Mouse (Mus musculus) myocyte (in vitro differentiated cells): ENCODE results near the gene Mctp2.

ENCODE experiments used
- E2F4 ChIP-seq: IDR thresholded peaks from one replicate; pipeline ENCODE4 v1.6.1; 2011; ENCODE audit warnings: mild to moderate bottlenecking, control low read depth, moderate library complexity; ENCODE audit not compliant: insufficient read depth
- MAX ChIP-seq: IDR thresholded peaks from one replicate; pipeline ENCODE4 v1.6.1; 2011; ENCODE audit warnings: low read depth, mild to moderate bottlenecking, control low read depth
- MYOD1 ChIP-seq, 3 experiments: IDR thresholded peaks; one replicate each; pipeline ENCODE4 v1.6.1; 2011; ENCODE audit warnings: control low read depth in 2 of 3, low read depth in 2 of 3, mild to moderate bottlenecking in 2 of 3, moderate library complexity in 1 of 3; ENCODE audit not compliant: insufficient read length in 2 of 3, control insufficient read depth in 1 of 3
- POLR2A ChIP-seq: IDR thresholded peaks from one replicate; pipeline ENCODE4 v1.6.1; 2011; ENCODE audit warnings: low read depth, mild to moderate bottlenecking, control low read depth, moderate library complexity; ENCODE audit not compliant: insufficient read length
- SRF ChIP-seq: IDR thresholded peaks from one replicate; pipeline ENCODE4 v1.6.1; 2011; ENCODE audit warnings: low read depth; ENCODE audit not compliant: control insufficient read depth, insufficient read length
- TCF12 ChIP-seq: IDR thresholded peaks from one replicate; pipeline ENCODE4 v1.6.1; 2011; ENCODE audit warnings: mild to moderate bottlenecking, control low read depth; ENCODE audit not compliant: poor library complexity, insufficient read depth, severe bottlenecking
- USF1 ChIP-seq: IDR thresholded peaks from one replicate; pipeline ENCODE4 v1.6.1; 2011; ENCODE audit warnings: low read depth, mild to moderate bottlenecking, control low read depth, moderate library complexity

GRCm38 (mm10) chr7:72280721-72281120 is 25.7 kb downstream of the Mctp2 start:
- no peak for TF ChIP-seq TCF12
- no peak for TF ChIP-seq POLR2A
- no peak for TF ChIP-seq E2F4
- no peak for TF ChIP-seq USF1
- no peak for TF ChIP-seq MAX
- no peak for TF ChIP-seq SRF
- TF ChIP-seq MYOD1 (IDR thresholded peaks at IDR 0.05; ENCODE audit: control insufficient read depth in 1 of 3, insufficient read length in 2 of 3, low read depth in 2 of 3) = no peak
